Mouse (Mus musculus) urinary bladder, postnatal 4 days (tissue): ENCODE measurements around the gene Wnk2.
"Not testable (repeated sequence)": the region's sequence is repeated elsewhere in the genome, so short reads cannot be mapped to it uniquely, and the experiment has no call there.

Experiments used
- DNase-seq, 2 experiments: peaks; one replicate each; pipeline ENCODE4 v3.0.0; 2021 to 2022; ENCODE audit warnings: low spot score in 2 of 2

The Wnk2 gene

GRCm38 (mm10) chr13:49093471-49093891 lies 54.3 kb downstream of the Wnk2 start:
- no peak for DNase-seq

DNA sequence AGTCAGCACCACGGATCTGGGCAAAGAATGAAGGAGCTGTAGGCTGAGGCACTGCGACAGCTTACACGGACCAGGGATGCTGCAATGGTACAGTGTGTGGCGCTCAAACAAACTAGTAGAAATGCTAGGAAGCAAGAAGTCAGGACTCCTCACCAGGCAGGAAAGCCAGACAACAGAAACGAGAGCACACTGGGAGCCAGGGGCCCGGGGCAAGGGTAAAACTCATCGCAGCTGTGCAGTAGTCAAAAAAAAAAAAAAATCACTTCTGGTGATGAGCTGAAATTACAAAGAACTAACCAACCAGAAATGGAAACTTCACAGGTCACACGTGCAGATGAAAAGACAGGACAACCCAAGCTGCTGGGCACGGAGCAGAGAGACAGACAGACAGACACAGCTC lies 55.2 kb downstream of the Wnk2 start:
- no peak for DNase-seq

- no peak for DNase-seq
Observed at GRCm38 (mm10) chr13:49090176-49090575, 57.6 kb downstream of the Wnk2 start.

GRCm38 (mm10) chr13:49088874-49089273 lies 58.9 kb downstream of the Wnk2 start:
- no peak for DNase-seq

GRCm38 (mm10) chr13:49087420-49087819 lies 60.4 kb downstream of the Wnk2 start:
- no peak for DNase-seq

DNA sequence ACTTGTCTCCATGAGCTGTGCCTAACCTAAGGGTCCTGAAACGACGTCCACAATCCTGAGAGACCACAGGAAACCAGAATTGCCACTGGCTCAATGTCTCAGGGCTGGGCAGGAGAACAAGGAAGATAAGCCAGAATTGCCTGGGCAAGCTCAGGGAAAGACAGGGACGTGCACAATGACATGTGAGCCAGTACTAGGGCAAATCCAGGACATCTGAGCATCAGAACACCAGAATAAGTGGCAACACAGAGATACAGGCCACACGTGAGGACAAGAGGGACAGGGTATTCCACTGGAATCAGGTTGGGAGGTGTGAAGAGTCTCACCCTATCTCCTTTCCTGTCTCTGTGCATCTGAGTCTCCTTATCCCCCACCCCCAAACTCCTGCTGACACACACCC lies 61.4 kb downstream of the Wnk2 start:
- DNase-seq, result no peak

GRCm38 (mm10) chr13:49085211-49085610 lies 62.6 kb downstream of the Wnk2 start:
- DNase-seq, result no peak

GRCm38 (mm10) chr13:49084781-49085180 lies 63.0 kb downstream of the Wnk2 start:
- no peak for DNase-seq

GRCm38 (mm10) chr13:49083941-49084340 lies 63.9 kb downstream of the Wnk2 start:
- no peak for DNase-seq

- no peak for DNase-seq
Observed at GRCm38 (mm10) chr13:49082151-49082879, 65.5 kb downstream of the Wnk2 start.

DNA sequence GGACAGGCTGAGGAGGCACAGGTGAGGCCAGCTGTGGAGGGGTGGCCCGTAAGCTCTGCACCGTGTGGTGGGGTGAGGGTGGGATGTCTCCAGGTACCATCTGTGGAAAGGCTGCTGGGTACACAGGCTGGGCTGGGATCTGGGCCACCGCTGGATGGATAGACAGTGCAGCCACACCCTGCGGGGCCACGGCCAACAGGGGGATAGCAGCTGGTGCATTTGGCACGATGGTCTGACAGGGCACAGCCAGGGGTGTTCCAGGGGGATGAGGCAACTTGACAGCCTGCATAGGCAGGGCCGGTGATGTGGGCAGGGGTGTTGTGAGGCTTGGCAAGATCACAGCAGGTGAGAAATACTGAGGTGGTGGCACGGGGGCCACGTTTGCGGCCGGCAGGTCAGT lies 71.6 kb downstream of the Wnk2 start:
- DNase-seq, result no peak

- DNase-seq, result no peak
Observed at GRCm38 (mm10) chr13:49075377-49075776, 72.4 kb downstream of the Wnk2 start.

DNA sequence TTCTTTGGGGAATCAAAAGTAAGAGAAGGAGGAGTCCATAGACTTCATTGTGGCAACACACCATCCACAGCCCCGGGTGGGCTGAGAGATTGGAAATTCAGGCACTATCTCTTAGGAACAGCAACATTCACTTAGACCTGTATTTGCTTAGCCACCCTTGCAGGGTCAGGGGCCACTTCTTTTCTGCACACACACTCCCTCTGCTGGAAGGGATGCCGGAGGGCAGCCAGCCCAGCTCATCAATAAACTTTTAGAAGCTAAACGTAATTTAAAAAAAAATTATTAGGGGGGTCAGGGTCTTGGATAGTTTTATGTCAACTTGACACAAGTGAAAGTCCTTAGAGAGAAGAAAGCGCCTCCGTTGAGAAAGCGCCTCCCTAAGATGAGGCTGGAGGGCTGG lies 74.5 kb downstream of the Wnk2 start:
- no peak for DNase-seq

GRCm38 (mm10) chr13:49071861-49072260 lies 76.0 kb downstream of the Wnk2 start:
- DNase-seq, result no peak

DNA sequence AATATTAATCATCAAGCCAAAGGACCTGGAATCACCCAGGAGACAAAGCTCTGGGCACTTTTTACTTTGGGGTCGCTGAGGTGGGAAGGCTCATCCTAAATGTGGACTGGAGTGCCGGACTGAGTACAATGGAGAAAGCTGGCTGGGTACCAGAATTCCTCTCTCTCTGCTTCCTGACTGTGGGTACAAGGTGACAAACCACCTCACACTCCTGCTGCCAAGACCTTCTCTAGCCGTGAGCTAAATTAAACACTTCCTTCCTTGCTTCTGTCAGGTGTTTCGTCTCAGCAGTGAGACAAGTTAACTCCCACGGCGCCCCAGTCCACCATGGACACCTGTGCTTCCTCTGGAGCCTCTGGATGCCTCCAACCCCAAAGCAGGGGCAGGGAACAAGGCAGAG lies 77.8 kb downstream of the Wnk2 start:
- no peak for DNase-seq

GRCm38 (mm10) chr13:49069393-49069792 lies 78.4 kb downstream of the Wnk2 start:
- DNase-seq, result no peak

DNA sequence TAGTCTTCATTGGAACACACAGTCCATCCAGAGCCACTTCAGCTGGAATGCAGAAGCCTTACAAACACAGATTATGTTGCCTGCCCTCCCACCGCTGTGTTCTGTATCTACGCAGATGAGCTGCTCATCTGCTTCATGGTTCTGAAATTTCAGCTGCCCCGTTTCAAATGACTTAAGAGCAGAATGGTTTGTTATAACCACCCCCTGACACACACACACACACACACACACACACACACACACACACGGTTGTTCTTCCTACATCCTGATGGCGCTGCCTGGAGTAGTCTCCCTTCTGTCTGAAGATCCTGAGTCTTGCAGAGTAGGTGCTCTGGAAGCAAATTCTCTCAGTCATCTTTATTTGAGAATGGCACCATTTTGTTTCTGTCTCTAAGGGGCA lies 83.6 kb downstream of the Wnk2 start:
- no peak for DNase-seq

DNA sequence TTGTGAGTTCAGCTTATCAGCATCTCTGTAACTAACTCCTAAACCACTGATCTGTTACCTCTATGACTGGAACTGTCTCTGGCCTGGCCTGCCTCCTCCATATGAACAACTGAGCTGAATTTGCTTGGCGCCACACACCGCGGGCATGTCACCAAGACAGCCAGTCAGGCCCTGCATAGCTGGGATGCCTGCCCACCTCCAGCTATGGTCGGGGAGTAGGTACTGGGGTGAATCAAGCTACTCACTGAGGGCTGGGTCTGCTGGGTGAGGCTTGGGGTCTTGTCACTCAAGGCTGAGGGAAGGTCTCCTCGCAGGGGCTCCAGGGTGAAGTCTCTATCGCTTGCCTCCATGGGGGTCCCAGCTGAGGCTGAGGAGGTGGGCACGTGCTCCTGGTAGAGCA lies 87.4 kb downstream of the Wnk2 start:
- no peak for DNase-seq

GRCm38 (mm10) chr13:49058528-49058927 lies 89.3 kb downstream of the Wnk2 start:
- DNase-seq, result peak in 1 of 2 experiments; percentile 30

- DNase-seq, result no peak
Observed at GRCm38 (mm10) chr13:49056304-49056703, 91.5 kb downstream of the Wnk2 start.

DNA sequence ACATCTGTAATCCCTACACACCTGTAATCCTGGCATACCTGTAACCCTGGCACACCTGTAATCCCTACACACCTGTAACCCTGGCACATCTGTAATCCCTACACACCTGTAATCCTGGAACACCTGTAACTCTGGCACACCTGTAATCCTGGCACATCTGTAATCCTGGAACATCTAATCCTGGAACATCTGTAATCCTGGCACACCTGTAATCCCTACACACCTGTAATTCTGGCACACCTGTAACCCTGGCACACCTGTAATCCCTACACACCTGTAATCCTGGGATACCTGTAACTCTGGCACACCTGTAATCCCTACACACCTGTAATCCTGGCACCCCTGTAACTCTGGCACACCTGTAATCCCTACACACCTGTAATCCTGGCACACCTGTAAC lies 93.1 kb downstream of the Wnk2 start:
- not testable (repeated sequence) for DNase-seq

GRCm38 (mm10) chr13:49053333-49053732 lies 94.5 kb downstream of the Wnk2 start:
- no peak for DNase-seq

GRCm38 (mm10) chr13:49052512-49052911 lies 95.3 kb downstream of the Wnk2 start:
- DNase-seq, result no peak

DNA sequence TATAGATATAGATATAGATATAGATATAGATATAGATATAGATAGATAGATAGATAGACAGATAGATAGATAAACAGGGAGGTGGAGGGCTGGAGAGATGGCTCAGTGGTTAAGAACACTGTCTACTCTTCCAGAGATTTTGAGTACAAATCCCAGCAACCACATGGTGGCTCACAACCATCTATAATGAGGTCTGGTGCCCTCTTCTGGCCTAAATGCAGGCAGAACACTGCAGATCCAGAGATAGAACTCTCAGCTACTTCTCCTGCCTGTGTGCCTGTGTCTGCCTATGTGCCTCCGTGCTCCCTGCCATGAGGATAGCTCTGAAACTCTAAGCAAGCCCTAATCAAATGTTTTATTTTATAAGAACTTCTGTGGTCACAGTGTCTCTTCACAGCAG lies 100.4 kb downstream of the Wnk2 start:
- no peak for DNase-seq
